Mouse (Mus musculus) adipocyte (in vitro differentiated cells): ENCODE results near the gene Hmx2.

Experiments used
- DNase-seq: peaks from one replicate; pipeline ENCODE4 v3.0.0-alpha.2; 2016; ENCODE audit warnings: low spot score

The Hmx2 gene

DNA sequence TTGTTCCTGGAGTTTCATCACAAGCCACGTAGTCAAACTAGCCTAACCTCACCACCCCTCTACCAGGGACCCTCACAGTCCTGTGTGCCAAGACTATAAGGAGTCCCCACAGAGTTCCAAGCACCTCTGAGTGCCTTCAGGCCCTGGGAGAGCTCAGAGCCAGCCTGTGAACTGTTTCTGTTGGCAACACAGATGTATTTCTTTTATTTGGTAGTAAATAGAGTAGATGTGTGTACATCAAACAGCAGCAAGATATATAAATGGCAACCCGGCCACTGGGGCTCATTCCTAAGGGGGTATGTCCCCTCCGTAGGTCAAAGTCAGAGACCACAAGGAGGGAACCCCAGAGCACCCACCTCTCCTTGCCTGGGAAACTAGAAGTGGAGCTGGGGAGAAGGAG, at the start of gene Hmx2:
Gene Hmx2 (plus strand): TSS at position 301 of the 400 bp plus-strand sequence.
- DNase-seq: no peak

DNA sequence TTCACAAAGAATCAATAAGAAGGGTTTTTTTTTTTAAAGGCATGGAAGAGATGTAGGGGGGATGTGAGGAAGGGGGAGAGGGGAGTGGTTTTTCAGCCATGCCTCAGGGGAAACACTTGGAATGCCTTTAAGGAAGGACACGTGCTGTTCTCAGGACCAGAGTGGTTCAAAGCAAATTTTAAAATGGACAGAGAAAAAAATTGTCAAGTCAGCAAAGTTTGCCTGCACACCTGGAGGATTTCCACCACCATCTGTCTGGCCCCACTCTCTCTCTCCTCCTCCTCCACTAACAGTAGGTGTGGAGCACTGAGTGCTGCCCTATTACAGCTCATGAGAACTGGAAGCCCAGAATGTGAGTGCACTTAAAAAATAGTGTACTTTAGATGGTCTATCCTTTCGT, 44.8 kb upstream of the Hmx2 start:
- DNase-seq: no peak

DNA sequence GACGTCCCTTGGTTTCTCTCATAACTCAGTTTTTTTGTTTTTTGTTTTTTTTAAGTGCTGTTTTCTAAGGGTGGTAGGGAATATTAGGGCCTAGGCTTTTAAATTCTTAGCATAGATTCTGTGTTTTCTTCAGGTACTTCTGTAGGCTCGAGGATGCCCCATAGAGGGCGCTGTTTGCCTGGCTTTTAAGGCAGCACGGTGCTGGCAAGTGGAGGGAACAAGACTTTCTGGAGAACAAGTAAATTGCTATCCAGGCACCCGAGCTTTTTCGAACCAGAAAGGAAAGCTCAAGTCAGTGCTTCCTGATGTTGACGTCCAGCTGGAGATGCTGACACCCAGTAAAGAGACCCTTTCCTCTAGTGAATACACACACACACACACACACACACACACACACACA, 8.6 kb upstream of the Hmx2 start:
- peak; percentile 56 for DNase-seq

DNA sequence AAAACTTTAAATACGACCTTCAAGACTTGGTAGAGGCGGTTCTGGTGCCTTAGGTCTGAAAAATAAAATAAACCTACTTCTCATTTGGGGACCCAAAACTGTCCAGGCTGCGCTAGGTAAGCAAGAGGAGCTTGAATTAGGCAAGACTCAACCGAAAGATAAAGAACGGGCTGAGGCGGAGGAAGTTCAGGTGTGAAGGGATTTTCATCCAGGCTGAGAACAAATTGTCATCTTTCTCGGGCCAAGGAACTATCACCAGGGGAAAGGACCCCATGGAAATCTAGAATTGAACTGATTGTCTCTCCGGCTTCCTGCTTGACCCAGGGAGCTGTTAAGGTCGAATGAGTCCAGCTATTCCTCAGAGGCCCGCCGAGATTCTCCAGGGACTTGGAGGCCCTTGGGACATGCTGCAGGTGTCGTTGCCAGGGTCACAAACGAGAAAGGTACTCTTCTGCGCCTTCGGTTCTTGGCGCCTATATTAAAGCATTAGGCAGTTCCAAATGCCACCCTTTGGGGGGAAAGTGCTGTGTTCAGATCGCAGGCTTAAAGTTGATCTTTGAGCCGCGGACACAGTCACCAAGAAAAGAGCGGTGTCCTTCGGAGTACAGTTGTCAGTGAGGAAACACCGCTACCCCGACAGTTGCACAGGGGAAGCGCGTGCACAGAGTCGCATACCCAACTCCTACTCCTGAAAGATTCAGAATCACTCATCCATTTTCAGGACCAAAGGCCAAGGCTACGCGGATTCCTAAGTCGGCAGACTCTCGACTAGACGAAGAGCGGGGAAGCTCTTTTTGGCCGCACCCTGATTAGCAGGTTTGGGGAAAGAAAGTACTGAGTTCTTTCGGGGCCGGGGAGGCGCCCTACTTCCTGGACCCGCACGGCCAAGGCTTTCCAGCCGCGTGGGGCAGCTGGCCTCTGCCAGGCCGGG, 7.1 kb upstream of the Hmx2 start:
- no peak for DNase-seq

DNA sequence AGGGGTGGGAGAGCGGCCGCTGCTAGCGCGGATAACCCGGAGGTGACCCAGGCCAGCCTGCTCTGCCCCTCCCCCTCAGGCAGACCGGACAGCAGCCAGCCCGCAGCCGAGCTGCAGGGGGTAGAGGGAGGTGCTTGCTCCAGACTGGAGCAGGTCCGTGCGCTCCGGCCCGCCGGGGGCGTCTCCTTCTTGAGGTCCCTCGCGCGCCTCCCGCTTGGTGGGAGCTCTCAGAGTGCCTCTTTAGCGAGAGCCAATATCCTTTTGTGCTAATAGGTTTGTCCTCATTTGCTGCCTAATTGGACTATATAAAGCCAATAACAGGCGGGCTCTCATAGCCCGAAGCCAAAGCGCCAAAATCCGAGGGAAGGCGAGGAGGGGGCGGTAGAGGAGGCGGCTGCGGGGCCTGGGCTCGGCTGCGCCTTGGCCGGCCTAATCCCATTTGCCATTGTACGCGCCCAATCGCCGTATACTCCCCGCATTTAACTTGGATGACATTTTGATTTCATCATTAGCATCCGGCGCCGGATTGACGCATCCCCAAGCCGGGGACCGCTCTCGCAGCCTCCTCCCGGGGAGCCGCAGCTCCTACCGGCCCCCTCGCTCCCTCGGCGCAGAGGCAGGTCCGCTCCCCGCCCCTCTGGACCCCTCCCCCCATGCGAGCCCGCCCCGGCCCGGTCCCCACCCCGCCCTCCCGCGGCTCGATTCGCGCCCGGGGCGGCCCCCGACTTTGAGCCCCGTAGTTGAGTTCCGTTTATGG, 6.3 kb upstream of the Hmx2 start, which contains the start of gene Hmx3:
Gene Hmx3 (plus strand): TSS at position 753 of the 757 bp plus-strand sequence.
- no peak for DNase-seq

DNA sequence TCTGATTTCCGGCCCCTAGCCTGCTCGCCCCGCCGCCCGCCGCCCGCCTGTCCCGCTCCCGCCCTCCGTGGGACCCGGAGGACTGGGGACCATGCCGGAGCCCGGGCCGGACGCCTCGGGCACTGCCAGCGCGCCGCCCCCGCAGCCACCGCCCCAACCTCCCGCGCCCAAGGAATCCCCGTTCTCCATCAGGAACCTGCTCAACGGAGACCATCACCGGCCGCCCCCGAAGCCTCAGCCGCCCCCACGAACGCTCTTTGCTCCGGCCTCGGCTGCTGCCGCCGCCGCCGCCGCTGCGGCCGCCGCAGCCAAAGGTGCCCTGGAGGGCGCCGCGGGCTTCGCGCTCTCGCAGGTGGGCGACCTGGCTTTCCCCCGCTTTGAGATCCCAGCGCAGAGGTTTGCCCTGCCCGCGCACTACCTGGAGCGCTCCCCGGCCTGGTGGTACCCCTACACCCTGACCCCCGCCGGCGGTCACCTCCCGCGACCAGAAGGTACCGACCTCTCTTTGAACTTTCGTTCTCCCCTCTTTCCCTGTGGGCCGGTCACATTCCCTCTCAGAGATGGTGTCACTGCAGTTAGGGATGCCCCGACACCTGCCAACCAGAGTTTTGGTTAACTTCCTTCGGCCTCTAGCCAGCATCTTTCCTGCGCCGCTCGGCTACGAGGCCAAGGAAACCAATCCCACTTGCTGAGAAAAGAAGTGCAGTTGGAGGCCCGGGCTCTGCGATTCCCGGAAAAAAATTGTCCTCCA, 5.5 kb upstream of the Hmx2 start:
- no peak for DNase-seq

DNA sequence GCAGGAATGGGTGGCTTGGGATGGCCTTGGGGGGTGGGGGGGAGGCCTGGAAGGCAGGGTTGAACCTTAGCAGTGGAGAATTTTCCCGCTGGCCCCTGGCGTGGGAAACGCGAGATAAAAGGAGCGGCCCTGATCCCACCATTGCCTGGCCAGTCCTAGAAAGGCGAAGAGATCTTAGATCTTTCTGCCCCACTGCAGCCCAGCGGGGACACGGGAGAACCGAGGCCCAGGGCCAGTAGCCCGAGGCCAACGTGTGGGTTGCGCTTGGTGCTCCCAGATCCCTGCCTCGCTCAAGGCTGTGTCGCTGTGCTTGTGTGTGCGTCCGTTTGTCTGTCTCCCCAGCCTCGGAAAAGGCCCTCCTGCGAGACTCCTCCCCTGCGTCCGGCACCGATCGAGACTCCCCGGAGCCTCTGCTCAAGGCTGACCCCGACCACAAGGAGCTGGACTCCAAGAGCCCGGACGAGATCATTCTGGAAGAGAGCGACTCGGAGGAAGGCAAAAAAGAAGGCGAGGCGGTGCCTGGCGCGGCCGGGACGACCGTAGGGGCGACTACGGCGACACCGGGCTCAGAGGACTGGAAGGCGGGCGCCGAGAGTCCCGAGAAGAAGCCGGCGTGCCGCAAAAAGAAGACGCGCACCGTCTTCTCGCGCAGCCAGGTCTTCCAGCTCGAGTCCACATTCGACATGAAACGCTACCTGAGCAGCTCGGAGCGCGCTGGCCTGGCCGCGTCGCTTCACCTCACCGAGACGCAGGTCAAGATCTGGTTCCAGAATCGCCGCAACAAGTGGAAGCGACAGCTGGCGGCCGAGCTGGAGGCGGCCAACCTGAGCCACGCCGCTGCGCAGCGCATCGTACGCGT, 4.7 kb upstream of the Hmx2 start:
- DNase-seq: no peak

DNA sequence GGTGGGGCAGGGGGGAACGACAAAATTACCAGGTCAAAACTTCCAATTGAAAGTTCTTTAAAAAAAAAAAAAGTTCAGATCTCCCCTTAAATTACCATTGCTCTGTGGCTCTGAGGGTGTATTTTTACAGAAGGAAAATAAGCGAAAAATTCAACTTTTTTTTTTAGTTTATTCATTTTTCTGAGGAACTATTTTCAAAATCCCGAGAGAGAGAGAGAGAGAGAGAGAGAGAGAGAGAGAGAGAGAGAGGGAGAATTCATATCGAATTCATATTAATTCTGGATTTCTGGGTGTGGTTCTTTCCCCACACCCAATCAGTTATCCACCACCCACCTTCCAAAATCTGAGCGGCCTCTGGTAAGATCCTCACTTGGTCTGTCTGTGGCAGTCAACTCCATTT, 3.7 kb upstream of the Hmx2 start:
- DNase-seq: no peak

DNA sequence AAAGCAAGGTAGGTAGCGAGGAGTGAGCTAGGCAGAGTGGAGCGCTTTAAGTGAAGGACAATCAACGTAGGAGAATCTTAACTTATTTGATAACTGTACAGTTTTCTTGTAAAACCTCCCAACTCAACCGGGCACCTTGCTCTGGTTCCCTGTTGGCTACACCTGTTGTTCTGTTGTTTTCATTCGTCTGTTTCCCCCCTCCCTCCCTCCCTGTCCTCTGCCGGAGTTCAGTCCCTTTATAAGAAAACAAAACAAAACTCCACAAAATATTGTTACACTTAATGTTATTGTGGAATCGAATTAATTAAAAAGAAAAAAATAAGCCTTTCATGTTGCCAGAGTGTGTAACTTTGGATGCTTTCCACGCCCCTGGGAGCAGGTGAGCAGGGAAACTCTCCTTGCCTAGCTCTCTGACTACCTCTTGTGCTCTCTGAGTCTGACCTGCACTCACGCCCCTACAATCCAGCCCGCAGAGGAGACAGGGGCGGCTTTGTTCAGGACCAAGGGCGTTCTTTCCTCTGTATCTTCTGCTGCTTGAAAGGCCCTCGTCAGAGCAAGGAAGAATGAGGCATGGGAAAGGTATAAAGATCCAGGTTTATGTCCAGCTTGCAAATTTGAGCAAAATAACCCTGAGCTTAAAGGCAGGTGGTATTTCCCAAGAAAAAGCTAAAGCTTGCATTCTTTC, 2.7 kb upstream of the Hmx2 start:
- DNase-seq: no peak

DNA sequence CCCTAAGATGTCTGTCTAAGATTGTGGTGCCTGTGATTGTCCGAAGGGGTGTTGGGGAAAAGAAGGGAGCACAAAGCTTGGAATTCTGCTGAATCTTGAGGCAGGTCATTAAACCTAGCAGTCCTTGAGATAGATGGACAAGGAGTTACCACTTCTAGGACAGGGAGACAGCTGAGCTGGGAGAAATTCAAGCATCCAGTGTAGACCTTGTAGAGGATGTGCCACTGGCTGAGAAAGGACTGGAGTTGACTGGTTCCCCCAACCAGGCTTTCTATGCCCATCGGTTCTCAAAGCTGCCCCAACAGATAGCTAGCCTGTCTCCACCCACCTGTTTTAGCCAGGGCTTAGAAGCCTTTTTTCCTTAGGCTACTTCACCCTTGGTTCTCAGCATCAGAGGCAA, 2.1 kb upstream of the Hmx2 start:
- DNase-seq: no peak

DNA sequence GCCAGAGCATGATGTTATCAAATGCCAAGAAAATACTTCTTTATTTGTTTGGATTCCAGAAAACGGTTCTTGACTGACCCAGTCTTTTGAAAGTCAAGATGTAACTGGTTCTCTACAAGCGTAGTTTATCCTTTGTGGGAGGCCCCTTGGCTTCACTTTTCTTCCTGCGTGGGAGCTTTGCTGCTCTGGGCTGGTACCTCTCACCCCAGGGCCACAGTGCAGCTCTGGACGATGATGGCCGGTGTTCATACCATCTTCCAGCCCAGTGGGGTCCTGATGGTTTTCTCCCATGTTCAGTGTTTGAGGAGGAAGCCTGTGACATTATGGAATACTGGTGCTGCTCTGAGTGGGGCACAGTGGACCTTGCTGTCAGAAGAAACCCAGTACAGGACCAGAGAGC, 1.1 kb upstream of the Hmx2 start:
- no peak for DNase-seq

DNA sequence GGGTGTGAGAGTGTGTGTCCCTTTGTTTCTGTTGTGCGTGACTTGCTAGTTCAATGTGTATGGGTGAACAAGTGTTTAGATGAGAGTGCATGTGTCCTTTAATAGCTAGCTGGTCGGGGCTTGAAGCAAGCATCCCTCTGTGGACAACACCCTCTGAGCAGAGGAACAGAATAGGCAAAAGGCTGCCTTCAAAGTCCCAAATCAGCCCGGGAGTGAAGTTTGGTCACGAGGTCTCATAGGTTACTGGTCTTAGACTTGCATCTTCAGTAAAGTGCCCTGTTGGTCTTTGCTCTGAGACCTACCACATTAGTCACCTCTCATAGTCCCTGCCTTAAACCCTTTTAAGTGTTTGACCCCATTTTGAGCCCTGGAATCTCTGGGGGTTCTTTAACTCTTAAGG, 2.9 kb downstream of the Hmx2 start:
- no peak for DNase-seq

DNA sequence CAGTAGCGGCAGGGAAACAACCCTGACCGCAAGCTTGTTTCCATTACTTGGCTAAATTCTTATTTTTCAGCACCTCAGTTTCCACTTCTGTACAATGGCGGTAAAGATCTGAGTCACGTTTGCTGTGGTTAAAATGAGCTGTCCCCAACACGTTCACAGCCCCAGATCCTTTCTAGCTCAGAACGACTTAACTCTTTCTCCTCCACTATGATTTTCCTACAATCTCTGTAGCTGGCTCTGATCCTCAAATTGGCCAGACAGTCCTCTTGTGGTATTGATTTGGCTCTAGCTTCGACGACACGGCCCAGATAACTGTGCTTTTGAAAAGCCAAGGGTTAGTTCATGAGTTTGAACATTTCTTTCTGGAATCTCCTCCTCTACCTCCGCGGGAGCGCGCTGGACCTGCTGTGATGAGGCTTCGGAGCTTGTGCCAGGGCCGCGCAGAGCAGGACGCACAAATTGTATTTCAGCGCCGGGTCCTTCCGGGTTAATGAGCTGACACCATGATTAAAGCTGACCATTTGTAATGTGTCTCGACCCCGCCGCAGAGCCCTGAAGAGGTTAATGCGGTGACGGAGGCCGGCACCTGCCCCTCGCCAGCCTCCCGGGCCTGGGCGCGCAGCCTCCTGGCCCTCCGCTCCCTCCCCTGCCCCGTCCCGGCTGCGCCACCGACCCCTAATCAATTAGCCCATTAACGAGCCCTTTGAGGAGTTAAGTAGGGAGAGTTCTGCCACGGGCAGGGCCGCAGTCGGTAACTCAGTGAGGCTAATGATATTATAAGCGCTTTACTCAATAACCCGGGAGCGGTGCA, 3.6 kb downstream of the Hmx2 start:
- DNase-seq: no peak

DNA sequence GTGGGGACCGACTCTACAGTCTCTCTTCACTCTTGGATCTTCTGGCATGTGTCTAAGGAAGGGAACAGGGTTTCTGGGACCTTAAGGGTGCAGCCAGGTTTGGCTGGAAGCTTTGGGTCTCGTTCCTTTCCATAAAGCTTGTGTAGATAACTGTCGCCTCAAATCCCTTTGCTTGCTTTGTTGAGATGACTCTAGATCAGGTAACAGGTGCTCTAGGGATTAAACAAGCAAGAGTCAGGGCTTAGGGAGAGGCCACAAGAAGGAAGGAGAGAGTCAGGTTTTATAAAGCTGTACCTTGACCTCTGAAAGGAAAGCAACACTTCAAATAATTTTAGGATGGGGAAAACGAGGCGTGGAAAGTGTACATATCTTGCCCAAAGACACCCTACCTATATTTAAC, 4.2 kb downstream of the Hmx2 start:
- DNase-seq: no peak

DNA sequence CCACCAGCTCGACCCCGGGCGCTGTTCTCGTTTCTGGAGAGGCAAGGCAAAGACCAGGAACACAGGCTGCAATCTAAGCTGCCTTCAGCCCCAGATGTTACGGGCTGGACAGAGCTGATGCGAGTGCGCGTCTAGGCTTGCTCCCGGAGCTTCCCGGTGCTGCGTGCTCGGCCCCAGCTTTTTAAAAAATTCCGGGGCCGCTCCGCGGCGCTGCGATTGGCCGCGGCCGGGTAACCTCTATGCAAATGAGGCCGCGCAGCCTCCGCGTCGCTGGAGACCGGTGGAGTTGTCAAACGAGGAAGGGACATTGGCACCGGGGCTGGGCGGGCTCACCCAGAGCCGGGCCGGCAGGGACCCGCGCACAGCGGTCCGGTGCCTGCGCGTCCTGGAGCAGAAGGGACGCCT, 5.2 kb downstream of the Hmx2 start:
- DNase-seq: no peak

DNA sequence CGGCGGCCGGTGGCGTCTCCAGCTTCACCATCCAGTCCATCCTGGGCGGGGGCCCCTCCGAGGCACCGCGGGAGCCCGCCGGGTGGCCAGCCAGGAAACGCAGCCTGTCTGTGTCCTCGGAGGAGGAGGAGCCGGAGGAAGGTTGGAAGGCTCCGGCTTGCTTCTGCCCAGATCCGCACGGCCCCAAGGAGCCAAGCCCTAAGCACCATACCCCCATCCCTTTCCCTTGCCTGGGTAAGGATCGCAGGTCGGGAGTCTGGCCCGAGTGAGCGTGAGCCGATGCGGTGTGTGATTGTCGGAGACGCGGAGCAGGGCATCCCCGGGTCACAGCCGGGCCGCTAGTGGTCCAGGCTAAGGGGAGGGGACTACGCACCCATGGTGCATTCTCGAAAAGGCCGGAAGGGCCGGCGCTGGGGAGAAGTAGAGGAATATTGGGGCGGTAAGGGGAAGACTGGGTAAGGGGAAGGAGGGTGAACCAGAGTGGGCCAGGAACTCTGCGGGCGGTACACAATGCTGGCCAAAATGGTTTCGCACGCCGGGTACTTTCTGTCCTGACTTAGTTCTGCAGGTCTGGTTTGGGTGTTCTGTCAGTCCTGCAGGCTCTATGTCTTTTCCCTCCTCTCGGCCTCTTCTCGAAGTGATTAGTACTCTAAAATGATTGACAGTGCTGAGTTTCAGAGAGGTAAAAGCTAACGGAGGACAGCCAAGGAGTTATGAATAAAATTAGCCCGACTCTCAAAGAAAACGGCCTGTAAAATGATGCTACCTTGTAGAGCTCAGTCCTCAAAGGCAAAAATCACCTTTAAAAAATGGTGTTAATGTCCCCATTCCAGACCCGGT, 6.0 kb downstream of the Hmx2 start:
- no peak for DNase-seq

DNA sequence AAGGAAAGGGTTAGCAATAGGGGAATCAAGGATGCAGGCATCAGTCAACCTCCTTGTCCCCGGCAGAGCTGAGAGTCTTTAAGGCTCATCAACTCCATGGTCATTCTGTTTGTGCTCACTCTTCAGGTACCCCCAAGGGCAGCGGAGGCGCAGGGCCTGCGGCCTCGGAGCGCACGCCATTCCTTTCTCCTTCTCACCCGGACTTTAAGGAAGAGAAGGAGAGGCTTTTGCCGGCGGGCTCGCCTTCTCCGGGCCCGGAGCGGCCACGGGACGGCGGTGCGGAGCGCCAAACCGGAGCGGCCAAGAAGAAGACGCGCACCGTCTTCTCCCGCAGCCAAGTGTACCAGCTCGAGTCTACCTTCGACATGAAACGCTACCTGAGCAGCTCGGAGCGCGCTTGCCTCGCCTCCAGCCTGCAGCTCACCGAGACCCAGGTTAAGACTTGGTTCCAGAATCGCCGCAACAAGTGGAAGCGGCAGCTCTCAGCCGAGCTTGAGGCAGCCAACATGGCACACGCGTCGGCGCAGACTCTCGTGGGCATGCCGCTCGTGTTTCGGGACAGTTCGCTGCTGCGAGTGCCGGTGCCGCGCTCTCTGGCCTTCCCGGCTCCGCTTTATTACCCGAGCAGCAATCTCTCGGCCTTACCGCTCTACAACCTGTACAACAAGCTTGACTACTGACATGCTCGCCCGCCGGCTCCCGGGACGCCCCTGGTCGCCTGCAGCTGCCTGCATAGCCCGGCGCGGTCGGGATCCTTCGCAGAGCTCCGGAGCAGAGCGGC, 6.9 kb downstream of the Hmx2 start:
- no peak for DNase-seq

DNA sequence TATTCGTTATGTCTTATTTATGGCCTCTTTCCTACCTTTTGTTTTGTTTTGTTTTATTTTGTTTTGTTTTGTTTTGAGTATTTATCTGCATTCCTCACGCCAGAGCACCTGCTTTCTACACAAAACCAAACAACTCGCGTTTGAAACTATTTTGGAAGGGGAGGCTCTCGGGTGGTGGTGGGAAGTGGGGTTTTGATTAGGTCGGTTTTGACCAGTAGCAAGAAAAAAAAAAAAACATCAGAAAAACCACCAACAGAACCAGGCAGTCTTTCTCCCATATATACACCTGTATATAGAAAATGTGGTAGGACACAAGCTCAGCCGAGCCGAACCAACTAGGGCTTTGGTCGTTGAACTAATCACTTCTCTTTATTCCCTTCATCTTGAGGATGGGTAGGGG, 7.5 kb downstream of the Hmx2 start:
- no peak for DNase-seq
